ENCODE assay signal across 8 mouse cellular contexts in the genomic region with DNA sequence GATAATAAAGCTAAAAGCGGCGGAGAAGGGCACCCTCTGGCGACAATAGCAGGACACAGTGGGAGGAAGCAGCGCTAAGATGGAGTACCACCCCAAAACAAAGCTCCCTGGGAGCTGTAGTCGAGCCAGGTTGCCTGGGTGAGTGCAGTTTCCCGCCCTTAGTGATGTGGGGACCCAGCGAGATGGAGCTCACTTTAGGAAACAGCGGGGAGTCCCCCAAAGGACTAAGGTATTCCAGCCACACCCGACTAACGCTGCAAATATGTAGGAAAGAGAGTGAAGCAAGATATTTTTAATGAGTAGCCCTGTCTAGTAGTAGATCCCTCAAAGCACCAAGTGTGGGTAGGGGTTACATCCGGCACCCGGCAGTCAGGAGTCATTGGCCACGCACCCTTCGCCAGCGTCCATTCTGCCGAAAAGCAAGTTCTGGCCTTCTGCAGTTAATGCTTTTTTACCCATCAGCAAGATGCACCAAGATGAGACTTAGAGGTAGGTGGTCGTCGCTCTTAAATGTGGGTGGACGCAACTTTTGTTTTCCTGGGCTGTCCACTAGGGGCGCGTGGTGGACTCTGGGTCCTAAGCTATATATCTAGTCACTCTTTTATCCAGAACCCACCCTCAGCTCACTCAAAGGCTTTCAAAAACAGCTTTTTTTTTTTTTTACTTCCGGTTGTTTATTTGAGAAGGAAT. TPM values are rescaled to one million over a fixed set of nuclear protein-coding genes. Genes with fewer than 3 reads are reported as not detected.
DNase-seq lines count a peak whose midpoint lies in the region; ATAC-seq lines count a peak whose summit lies in the region.

A gene (plus strand): TSS at position 161 of the 690 bp plus-strand sequence.

- H3K4me3 ChIP-seq in hindbrain, embryonic 10.5 days: peak within 1 kb of the TSS; percentile 56

- no peaks in the 10 kb centered on the region for H3K27me3 ChIP-seq in hindbrain, embryonic 10.5 days (ENCODE audit: insufficient read depth, poor library complexity, severe bottlenecking)

- no peaks in the 10 kb centered on the region for H3K36me3 ChIP-seq in hindbrain, embryonic 10.5 days

- DNase-seq in NIH3T3 (ENCODE audit: low read depth): peak; percentile 94
- peak; percentile 55 for DNase-seq in cerebellum, adult 9-10 months
- peak; percentile 76 for DNase-seq in hindbrain, embryonic 10.5 days (ENCODE audit: low spot score)
- peak; percentile 61 to 74 for DNase-seq in layer of hippocampus, postnatal 10 days (ENCODE audit: low spot score in 2 of 2)
- DNase-seq in lung, postnatal 10 days: peak; percentile 87
- DNase-seq in ovary, postnatal 14 days (ENCODE audit: low spot score): peak; percentile 43
- DNase-seq in thymus, postnatal 10 days (ENCODE audit: low spot score in 2 of 2): peak; percentile 74 to 75

- H3K27ac ChIP-seq in hindbrain, embryonic 10.5 days: peak within 1 kb of the TSS; percentile 85

- under 1% methylated on average over 22 of the region's 22 CpGs for WGBS in hindbrain, embryonic 10.5 days

- H3K4me1 ChIP-seq in hindbrain, embryonic 10.5 days (replicated peaks): peaks cover 5% of the 10 kb centered on the region; the same call in 1 of the 2 replicates

- peak; percentile 98 for ATAC-seq in frontal cortex, adult (ENCODE audit: low TSS enrichment)

- H3K9me3 ChIP-seq in hindbrain, embryonic 10.5 days: no peaks in the 10 kb centered on the region

RNA-seq across cellular contexts. Expression of the gene that starts here (rescaled TPM):
- 2.1 and 4.3 TPM in 2 replicates for polyA plus RNA-seq in hindbrain, embryonic 10.5 days (2016; fragmentation: Nextera tagmentation; extraction: Ambion mirVana)
- 1 to 10 TPM; 4.0 to 4.2 TPM for total RNA-seq in layer of hippocampus, postnatal 10 days (2021)

Comparison
In these comparisons a context has a peak if more than half of its experiments do, and no peak if none do; other contexts are left out.
1. Peak in every context shown above with its lines: DNase-seq, ATAC-seq, H3K4me3 ChIP-seq and H3K27ac ChIP-seq.
2. DNase-seq: peak in every context shown above with its lines; median percentile 94 in NIH3T3; 87 in lung, postnatal 10 days; 76 in hindbrain, embryonic 10.5 days; 74 in thymus, postnatal 10 days; 68 in layer of hippocampus, postnatal 10 days; 55 in cerebellum, adult 9-10 months; 43 in ovary, postnatal 14 days.